Mouse (Mus musculus) neutrophil, adult 5-6 weeks (primary cell): ENCODE measurements around the gene Icmt. TPM values are rescaled to one million over a fixed set of nuclear protein-coding genes. Genes with fewer than 3 reads are reported as not detected.
A peak's percentile ranks its signal among the peaks of the same experiment; 100 is the strongest.

ENCODE experiments used
- ATAC-seq: fragments of 151-379, 151-347 bp; 2 replicates; pipeline ENCODE4 v1.8.0; 2017; ENCODE audit warnings: mild to moderate bottlenecking, moderate TSS enrichment; ENCODE audit not compliant: insufficient number of reproducible peaks, poor library complexity, low FRiP score, severe bottlenecking; ENCODE audit errors: extremely low read depth
- total RNA-seq: library from RNA; stranded (forward); fragments of 200-1000 nt; gene quantifications from 2 replicates; pipeline ENCODE4 v1.2.3, GENCODE M21; 2017

Gene Icmt
- total RNA-seq, 1 experiment from 2014 or later = 24.9 TPM

GRCm38 (mm10) chr4:152294188-152294929 lies 2.7 kb upstream of the Icmt start:
- ATAC-seq = no peak

- no peak for ATAC-seq
Observed at GRCm38 (mm10) chr4:152295916-152296315, 1.1 kb upstream of the Icmt start.

GRCm38 (mm10) chr4:152296371-152296770 lies 656 bp upstream of the Icmt start:
- ATAC-seq = no peak

- ATAC-seq = no peak
Observed at GRCm38 (mm10) chr4:152298836-152299235, 1.8 kb downstream of the Icmt start.

- no peak for ATAC-seq
Observed at GRCm38 (mm10) chr4:152300375-152300774, 3.3 kb downstream of the Icmt start.

GRCm38 (mm10) chr4:152302012-152302411 lies 5.0 kb downstream of the Icmt start:
- ATAC-seq = no peak

- ATAC-seq = no peak
Observed at GRCm38 (mm10) chr4:152303172-152303571, 6.1 kb downstream of the Icmt start.

GRCm38 (mm10) chr4:152304685-152305084 lies 7.7 kb downstream of the Icmt start:
- no peak for ATAC-seq

- ATAC-seq = no peak
Observed at GRCm38 (mm10) chr4:152305991-152306390, 9.0 kb downstream of the Icmt start.

- ATAC-seq = no peak
Observed at GRCm38 (mm10) chr4:152307542-152307941, 10.5 kb downstream of the Icmt start.

GRCm38 (mm10) chr4:152312186-152312585 lies 15.2 kb downstream of the Icmt start:
- no peak for ATAC-seq

- ATAC-seq = no peak
Observed at GRCm38 (mm10) chr4:152313211-152313632, 16.2 kb downstream of the Icmt start.

GRCm38 (mm10) chr4:152313934-152314333 lies 16.9 kb downstream of the Icmt start:
- ATAC-seq = no peak

- no peak for ATAC-seq
Observed at GRCm38 (mm10) chr4:152315498-152316213, 18.6 kb downstream of the Icmt start.

GRCm38 (mm10) chr4:152317631-152318033 lies 20.6 kb downstream of the Icmt start:
- ATAC-seq = no peak

GRCm38 (mm10) chr4:152318517-152319234 lies 21.6 kb downstream of the Icmt start, which contains the start of gene Rnf207:
Rnf207 (minus strand) TSS chr4:152318993.
- ATAC-seq = peak; percentile 65

GRCm38 (mm10) chr4:152321464-152321863 lies 24.4 kb downstream of the Icmt start:
- ATAC-seq = no peak

GRCm38 (mm10) chr4:152324641-152325562 lies 27.9 kb downstream of the Icmt start:
- no peak for ATAC-seq
